Mouse (Mus musculus) liver, adult 2 months (tissue): ENCODE data around the gene Osbpl10.

Experiments
- CTCF ChIP-seq: fragments of 200-500 bp; IDR thresholded peaks from 2 replicates; pipeline ENCODE4 v1.5.1; 2011; ENCODE audit warnings: low read depth, low read length, control low read depth
- POLR2A ChIP-seq: fragments of 200-500 bp; IDR thresholded peaks from 2 replicates; pipeline ENCODE4 v1.6.1; 2011; ENCODE audit warnings: low read length, control low read depth; ENCODE audit not compliant: insufficient read depth; ENCODE audit errors: extremely low read depth

GRCm38 (mm10) chr9:114999010-114999770 is 20.8 kb downstream of the Osbpl10 start:
- TF ChIP-seq CTCF, result no peak
- TF ChIP-seq POLR2A, result no peak
